Mouse (Mus musculus): ENCODE data around the gene Inip. TPM values are rescaled to one million over a fixed set of nuclear protein-coding genes. Genes with fewer than 3 reads are reported as not detected.

Gene Inip
- polyA plus RNA-seq, 1 experiment from 2014 or later: 102 TPM

- peaks cover 34% of the 10 kb centered on the region for H3K4me1 ChIP-seq
- no peaks in the 10 kb centered on the region for H3K27me3 ChIP-seq (ENCODE audit: poor library complexity, severe bottlenecking)
- H3K4me3 ChIP-seq: no peak overlapping the region
- no peaks in the 10 kb centered on the region for H3K36me3 ChIP-seq (replicated peaks)
- no peak for DNase-seq (ENCODE audit: extremely low spot score, low spot score)
- WGBS: 86% methylated on average over 4 of the region's 4 CpGs
- H3K27ac ChIP-seq: no peak overlapping the region
- H3K9me3 ChIP-seq: no peaks in the 10 kb centered on the region
Observed at GRCm38 (mm10) chr4:59822119-59822518, 20.7 kb upstream of the Inip start.

DNA sequence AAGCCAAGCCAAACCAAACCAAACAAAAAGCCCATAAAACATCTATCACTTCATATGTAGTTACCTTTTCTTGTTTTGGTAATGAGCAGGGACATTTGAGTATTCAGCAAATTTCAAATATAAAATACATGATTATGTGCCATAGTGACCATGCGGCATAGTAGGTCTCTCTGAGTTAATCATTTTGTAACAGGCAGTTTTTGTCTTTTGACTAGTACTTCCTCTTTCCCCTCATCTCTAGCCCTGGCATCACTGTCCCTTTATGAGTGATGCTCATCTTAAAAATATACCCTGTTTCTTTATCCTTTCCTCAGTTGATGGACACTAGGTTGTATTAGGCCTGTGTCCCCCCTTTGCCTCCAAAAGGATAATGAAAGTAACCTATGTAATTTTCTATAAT lies 20.1 kb upstream of the Inip start:
- WGBS: 100% methylated on average over 1 of the region's 1 CpGs
- H3K27ac ChIP-seq: no peak overlapping the region
- H3K9me3 ChIP-seq: no peaks in the 10 kb centered on the region
- H3K27me3 ChIP-seq (ENCODE audit: poor library complexity, severe bottlenecking): no peaks in the 10 kb centered on the region
- no peak for DNase-seq (ENCODE audit: extremely low spot score, low spot score)
- peaks cover 35% of the 10 kb centered on the region for H3K4me1 ChIP-seq
- no peaks in the 10 kb centered on the region for H3K36me3 ChIP-seq (replicated peaks)
- no peak overlapping the region for H3K4me3 ChIP-seq

GRCm38 (mm10) chr4:59819477-59820022 lies 18.2 kb upstream of the Inip start:
- H3K27me3 ChIP-seq (ENCODE audit: poor library complexity, severe bottlenecking): no peaks in the 10 kb centered on the region
- peak overlapping the region; percentile 2; the same call in 1 of the 2 replicates for H3K4me3 ChIP-seq
- peak overlapping the region; percentile 80 for H3K27ac ChIP-seq
- DNase-seq (ENCODE audit: extremely low spot score, low spot score): peak; percentile 41
- WGBS: 45% methylated on average over 12 of the region's 12 CpGs
- peaks cover 54% of the 10 kb centered on the region for H3K4me1 ChIP-seq
- H3K36me3 ChIP-seq (replicated peaks): no peaks in the 10 kb centered on the region
- no peaks in the 10 kb centered on the region for H3K9me3 ChIP-seq

DNA sequence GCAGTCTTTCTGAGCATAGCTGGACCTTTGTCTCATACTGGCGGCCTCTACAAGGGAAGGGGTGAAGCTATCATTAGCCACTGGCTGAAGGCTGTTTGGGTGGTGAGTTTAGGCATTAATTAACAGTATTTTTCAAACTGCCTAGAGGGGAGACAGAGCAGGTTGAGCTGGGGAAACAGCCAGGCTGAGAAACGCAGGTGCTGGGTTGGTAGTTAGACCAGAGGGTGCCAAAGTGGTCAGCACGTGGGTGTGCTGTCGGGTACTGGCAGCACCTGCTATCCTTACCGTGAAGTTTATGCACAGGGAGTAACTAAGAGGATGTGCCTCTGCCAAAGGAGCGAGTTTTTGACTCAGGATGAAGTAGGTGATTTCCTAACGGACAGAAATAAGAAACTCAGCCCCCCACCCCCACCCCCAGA lies 17.7 kb upstream of the Inip start:
- no peaks in the 10 kb centered on the region for H3K9me3 ChIP-seq
- no peak for DNase-seq (ENCODE audit: extremely low spot score, low spot score)
- H3K4me3 ChIP-seq: peak overlapping the region; percentile 2; the same call in 1 of the 2 replicates
- H3K36me3 ChIP-seq (replicated peaks): no peaks in the 10 kb centered on the region
- peaks cover 55% of the 10 kb centered on the region for H3K4me1 ChIP-seq
- H3K27me3 ChIP-seq (ENCODE audit: poor library complexity, severe bottlenecking): no peaks in the 10 kb centered on the region
- WGBS: 65% methylated on average over 7 of the region's 7 CpGs
- H3K27ac ChIP-seq: peak overlapping the region; percentile 80

- Histone ChIP-seq H3K27me3 (ENCODE audit: poor library complexity, severe bottlenecking) (no peaks in the 10 kb centered on the region), H3K36me3 (replicated peaks) (no peaks in the 10 kb centered on the region), H3K27ac (peak overlapping the region; percentile 80), H3K9me3 (no peaks in the 10 kb centered on the region), H3K4me3 (no peak overlapping the region), H3K4me1 (peaks cover 54% of the 10 kb centered on the region)
- 78% methylated on average over 10 of the region's 10 CpGs for WGBS
- no peak for DNase-seq (ENCODE audit: extremely low spot score, low spot score)
Observed at GRCm38 (mm10) chr4:59818498-59818897, 17.1 kb upstream of the Inip start.

- peak overlapping the region; percentile 56; the same call in 1 of the 2 replicates for H3K27ac ChIP-seq
- DNase-seq (ENCODE audit: extremely low spot score, low spot score): no peak
- 81% methylated on average over 5 of the region's 5 CpGs for WGBS
- H3K36me3 ChIP-seq (replicated peaks): no peaks in the 10 kb centered on the region
- H3K4me1 ChIP-seq: peaks cover 50% of the 10 kb centered on the region
- no peaks in the 10 kb centered on the region for H3K27me3 ChIP-seq (ENCODE audit: poor library complexity, severe bottlenecking)
- H3K4me3 ChIP-seq: no peak overlapping the region
- no peaks in the 10 kb centered on the region for H3K9me3 ChIP-seq
Observed at GRCm38 (mm10) chr4:59817790-59818189, 16.4 kb upstream of the Inip start.

GRCm38 (mm10) chr4:59816477-59816876 lies 15.1 kb upstream of the Inip start:
- H3K4me1 ChIP-seq: peaks cover 50% of the 10 kb centered on the region
- 78% methylated on average over 9 of the region's 9 CpGs for WGBS
- H3K27me3 ChIP-seq (ENCODE audit: poor library complexity, severe bottlenecking): no peaks in the 10 kb centered on the region

DNA sequence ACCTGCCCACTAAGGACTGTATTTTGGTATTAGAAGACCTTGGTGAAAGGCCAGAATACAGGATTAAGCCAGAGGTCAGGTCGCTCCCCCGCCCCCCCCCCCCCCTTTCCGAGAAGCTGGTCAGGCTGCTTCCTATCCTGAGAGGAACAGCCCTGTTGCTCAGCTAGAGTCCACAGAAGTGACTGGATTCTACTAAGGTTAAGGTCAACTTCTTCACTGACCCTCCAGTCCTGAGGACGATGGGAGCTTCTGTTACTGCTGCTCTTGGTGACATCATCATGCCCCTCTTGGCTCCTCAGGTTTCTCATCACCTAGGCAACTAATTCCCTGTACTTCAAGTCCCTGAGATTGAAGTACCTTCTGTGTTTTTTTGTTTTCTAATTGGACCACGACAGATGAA lies 14.6 kb upstream of the Inip start:
- no peaks in the 10 kb centered on the region for H3K9me3 ChIP-seq
- no peak for DNase-seq (ENCODE audit: extremely low spot score, low spot score)
- H3K36me3 ChIP-seq (replicated peaks): no peaks in the 10 kb centered on the region
- peaks cover 50% of the 10 kb centered on the region for H3K4me1 ChIP-seq
- no peak overlapping the region for H3K4me3 ChIP-seq
- no peak overlapping the region for H3K27ac ChIP-seq
- no peaks in the 10 kb centered on the region for H3K27me3 ChIP-seq (ENCODE audit: poor library complexity, severe bottlenecking)
- 44% methylated on average over 5 of the region's 5 CpGs for WGBS

More at GRCm38 (mm10) chr4:59816477-59816876, 15.1 kb upstream of the Inip start:
- H3K4me3 ChIP-seq: no peak overlapping the region
- no peaks in the 10 kb centered on the region for H3K36me3 ChIP-seq (replicated peaks)
- no peak for DNase-seq (ENCODE audit: extremely low spot score, low spot score)
- H3K9me3 ChIP-seq: no peaks in the 10 kb centered on the region
- no peak overlapping the region for H3K27ac ChIP-seq

DNA sequence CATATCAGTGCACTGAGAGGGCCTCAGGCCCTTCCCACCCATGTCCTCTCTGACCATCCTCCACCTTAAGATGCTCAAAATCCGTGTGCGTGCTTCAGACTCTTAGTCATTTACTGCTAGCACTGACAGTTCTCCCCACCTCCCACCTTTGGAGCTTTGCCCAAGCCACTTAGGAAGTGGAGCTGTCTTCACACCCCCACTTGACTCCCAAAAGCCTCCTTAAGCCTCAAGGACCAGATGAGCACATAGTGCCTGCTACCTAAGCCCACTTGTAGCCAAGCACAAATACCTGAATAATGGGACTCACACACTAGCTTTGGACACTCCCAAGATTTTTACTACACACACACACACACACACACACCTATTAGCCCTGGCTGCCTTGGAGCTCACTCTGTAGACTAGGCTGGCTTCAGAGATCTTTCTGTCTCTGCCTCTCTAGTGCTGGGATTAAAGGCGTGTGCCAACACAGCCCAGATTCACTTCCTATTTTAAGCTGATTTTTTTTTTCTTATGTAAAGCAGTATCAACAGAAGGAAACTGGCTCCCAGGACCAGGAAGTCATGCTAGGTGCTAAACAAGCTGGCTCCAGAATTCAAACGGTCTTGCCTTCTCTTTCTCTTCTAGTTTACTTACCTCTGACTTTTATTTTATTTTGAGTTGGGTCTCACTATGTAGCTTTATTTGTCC lies 13.9 kb upstream of the Inip start:
- WGBS: 84% methylated on average over 4 of the region's 4 CpGs
- Histone ChIP-seq H3K27ac (no peak overlapping the region), H3K4me3 (no peak overlapping the region), H3K4me1 (peaks cover 50% of the 10 kb centered on the region), H3K36me3 (replicated peaks) (no peaks in the 10 kb centered on the region), H3K9me3 (no peaks in the 10 kb centered on the region), H3K27me3 (ENCODE audit: poor library complexity, severe bottlenecking) (no peaks in the 10 kb centered on the region)
- DNase-seq (ENCODE audit: extremely low spot score, low spot score): no peak

DNA sequence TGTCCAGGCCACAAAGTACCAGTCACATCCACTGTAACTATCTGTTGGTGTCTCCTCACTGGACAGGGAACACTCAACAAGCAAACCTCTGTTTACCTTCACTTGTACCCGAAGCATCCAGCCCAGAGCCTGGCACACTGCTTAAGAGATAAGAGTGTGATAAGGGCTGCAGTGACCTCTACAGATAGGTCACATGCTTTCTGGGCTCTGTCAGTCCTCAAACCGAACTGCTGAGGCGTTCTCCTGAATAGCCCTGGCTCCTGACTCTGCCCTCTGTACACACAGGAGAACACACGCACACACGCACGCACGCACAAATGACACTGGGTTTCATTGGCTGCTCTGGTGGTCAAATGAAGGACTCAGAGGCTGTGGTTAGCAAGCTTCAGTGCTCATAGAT lies 12.7 kb upstream of the Inip start:
- no peak for DNase-seq (ENCODE audit: extremely low spot score, low spot score)
- WGBS: 87% methylated on average over 7 of the region's 7 CpGs
- H3K27ac ChIP-seq: no peak overlapping the region
- H3K4me3 ChIP-seq: no peak overlapping the region
- H3K9me3 ChIP-seq: no peaks in the 10 kb centered on the region
- no peaks in the 10 kb centered on the region for H3K36me3 ChIP-seq (replicated peaks)
- H3K27me3 ChIP-seq (ENCODE audit: poor library complexity, severe bottlenecking): no peaks in the 10 kb centered on the region
- H3K4me1 ChIP-seq: peaks cover 39% of the 10 kb centered on the region

DNA sequence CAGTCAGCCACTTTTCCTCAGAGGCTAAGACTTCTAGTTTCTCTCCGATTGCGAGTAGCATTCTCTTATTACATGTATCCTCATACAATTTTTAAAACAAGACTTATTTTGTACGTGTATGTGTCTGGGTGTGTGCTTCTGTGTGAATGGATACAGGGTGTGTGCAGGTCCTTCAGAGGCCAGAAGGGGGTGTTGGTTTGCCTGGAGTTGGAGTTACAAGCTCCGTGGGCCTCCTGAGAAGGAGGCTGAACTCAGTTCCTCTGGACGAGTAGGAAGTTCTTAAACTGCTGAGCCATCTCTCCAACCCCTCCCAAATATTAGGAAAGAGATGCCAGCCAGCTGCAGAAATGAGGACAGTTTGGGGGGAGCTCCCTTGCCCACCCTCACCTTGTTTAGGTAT lies 7.0 kb upstream of the Inip start:
- H3K36me3 ChIP-seq (replicated peaks): no peaks in the 10 kb centered on the region
- H3K27ac ChIP-seq: no peak overlapping the region
- peaks cover 26% of the 10 kb centered on the region for H3K4me1 ChIP-seq
- H3K27me3 ChIP-seq (ENCODE audit: poor library complexity, severe bottlenecking): peaks cover 3% of the 10 kb centered on the region; the same call in 1 of the 2 replicates
- DNase-seq (ENCODE audit: extremely low spot score, low spot score): no peak
- H3K9me3 ChIP-seq: no peaks in the 10 kb centered on the region
- WGBS: 84% methylated on average over 5 of the region's 5 CpGs
- no peak overlapping the region for H3K4me3 ChIP-seq

GRCm38 (mm10) chr4:59807521-59807920 lies 6.1 kb upstream of the Inip start:
- Histone ChIP-seq H3K27ac (no peak overlapping the region), H3K4me3 (peak overlapping the region; percentile 96; the same call in 1 of the 2 replicates), H3K4me1 (peaks cover 26% of the 10 kb centered on the region), H3K27me3 (ENCODE audit: poor library complexity, severe bottlenecking) (peaks cover 6% of the 10 kb centered on the region; the same call in 1 of the 2 replicates), H3K9me3 (no peaks in the 10 kb centered on the region), H3K36me3 (replicated peaks) (no peaks in the 10 kb centered on the region)
- DNase-seq (ENCODE audit: extremely low spot score, low spot score): no peak
- WGBS: 67% methylated on average over 2 of the region's 2 CpGs

- WGBS: 4% methylated on average over 9 of the region's 9 CpGs
- Histone ChIP-seq H3K27ac (peak overlapping the region; percentile 91), H3K36me3 (replicated peaks) (no peaks in the 10 kb centered on the region), H3K4me3 (peak overlapping the region; percentile 96), H3K27me3 (ENCODE audit: poor library complexity, severe bottlenecking) (peaks cover 8% of the 10 kb centered on the region; the same call in 1 of the 2 replicates), H3K9me3 (no peaks in the 10 kb centered on the region), H3K4me1 (peaks cover 26% of the 10 kb centered on the region)
- peak; percentile 21 for DNase-seq (ENCODE audit: extremely low spot score, low spot score)
Observed at GRCm38 (mm10) chr4:59806879-59807195, 5.4 kb upstream of the Inip start.
